Mouse (Mus musculus) large intestine, adult 2 months (tissue): ENCODE data around the gene Thsd7a. TPM values are rescaled to one million over a fixed set of nuclear protein-coding genes. Genes with fewer than 3 reads are reported as not detected.

Source experiments
- DNase-seq: peaks from one replicate; pipeline ENCODE4 v3.0.0-alpha.2; 2012; ENCODE audit warnings: low read depth, low spot score
- WGBS: fragments of 180-500 bp; shearing (Covaris S2); methylation state at CpG from one replicate; pipeline ENCODE4 v1.1.7; 2018; 5-methylcytosine and 5-hydroxymethylcytosine counted together
- polyA plus RNA-seq: library from polyadenylated mRNA; depleted of rRNA; stranded (reverse); fragments of >200 nt; gene quantifications from 2 replicates; pipeline ENCODE4 v1.2.3, GENCODE M21; 2012

Gene Thsd7a
- polyA plus RNA-seq, 1 experiment = 0.50 TPM

GRCm38 (mm10) chr6:12699089-12699488 lies 50.1 kb downstream of the Thsd7a start:
- 80% methylated on average over 2 of the region's 2 CpGs for WGBS
- DNase-seq = no peak

DNA sequence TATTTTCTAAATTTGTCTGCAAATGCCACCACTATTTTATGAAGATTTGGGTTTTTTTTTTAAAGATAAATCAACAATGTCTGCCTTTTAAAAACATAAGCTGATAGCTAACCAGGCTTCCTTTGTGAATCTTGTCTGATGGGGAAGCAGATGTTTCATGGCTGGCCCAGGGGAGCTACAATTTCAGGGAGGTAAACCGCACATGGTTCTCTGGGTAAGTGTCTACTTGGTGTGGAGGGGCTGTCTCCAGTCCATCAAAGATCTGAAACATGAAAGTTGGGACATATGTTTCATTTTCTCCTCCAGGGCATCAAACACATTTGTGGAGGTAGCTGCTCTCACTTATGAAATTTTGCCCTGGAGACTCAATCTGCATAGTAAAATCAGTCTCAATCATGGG lies 55.5 kb downstream of the Thsd7a start:
- WGBS = 92% methylated on average over 1 of the region's 1 CpGs
- DNase-seq = no peak

DNA sequence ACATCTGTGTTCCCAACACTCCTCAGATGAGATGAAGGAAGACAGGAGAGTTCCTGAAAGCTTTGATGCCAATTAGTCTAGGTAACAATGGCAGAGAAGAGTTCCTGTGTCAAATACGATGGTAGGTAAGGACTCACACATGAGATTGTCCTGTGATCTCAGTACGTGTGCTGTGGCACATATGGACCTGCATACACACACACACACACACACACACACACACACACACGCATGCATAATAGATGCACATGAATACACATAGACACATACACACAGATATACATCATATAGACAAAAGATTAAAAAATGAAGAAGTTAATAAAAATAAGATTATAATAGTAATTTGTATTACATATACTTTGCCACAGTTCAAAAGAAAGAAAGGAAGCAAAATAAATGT lies 56.0 kb downstream of the Thsd7a start:
- WGBS = 91% methylated on average over 3 of the region's 3 CpGs

DNA sequence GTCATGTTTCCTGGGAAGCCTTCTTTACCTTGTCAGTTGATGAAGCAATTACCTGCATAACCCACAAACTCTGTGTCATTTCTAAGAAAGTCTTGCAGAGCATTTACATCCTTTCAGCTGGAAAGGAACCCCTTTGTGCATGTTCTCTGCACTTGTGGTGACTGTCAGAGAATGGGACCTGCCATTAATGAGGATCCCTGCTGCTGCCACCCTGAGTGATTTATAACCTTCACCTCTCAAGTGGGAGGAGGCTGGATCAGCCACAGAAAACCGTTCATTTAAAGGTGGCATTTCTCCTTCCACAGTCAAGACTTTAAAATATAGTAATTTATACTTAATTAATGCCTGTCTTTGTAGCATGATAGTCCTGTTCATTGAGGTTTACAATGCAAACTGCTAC lies 99.6 kb downstream of the Thsd7a start:
- WGBS = 2% methylated on average over 1 of the region's 1 CpGs
- DNase-seq = no peak

More for the DNA sequence above, 56.0 kb downstream of the Thsd7a start:
- no peak for DNase-seq

- DNase-seq = no peak
- 84% methylated on average over 11 of the region's 11 CpGs for WGBS
These were observed 120.5 kb downstream of the Thsd7a start for GRCm38 (mm10) chr6:12628637-12629246.

DNA sequence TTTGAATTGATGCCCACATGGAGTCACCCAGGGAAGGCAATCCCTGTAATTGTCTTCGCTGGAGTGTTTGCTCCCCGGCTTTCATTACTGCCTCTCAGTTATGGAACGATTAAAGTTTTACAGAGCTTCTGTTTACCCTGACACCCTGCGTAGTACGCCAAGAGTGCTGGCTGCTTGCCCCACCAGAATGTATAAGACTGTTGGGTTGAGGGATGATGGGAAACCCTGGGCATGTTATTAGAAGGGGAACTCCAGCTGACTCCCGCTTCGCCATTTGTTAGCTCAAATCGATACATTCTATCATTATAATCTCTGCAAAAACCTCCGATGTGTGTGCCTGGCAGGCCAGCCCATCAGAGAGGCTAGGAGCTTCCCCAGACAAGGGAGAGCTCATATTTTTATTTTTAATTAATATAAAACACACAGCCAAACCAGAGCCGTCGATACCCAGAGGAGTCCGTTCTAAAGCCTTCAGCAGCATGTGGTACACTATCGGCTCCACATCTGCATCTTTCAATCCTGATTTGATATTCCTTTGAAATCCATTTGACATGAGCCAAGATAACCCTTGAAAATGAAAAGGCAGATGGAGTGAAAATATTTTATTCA lies 142.5 kb downstream of the Thsd7a start:
- no peak for DNase-seq
- 59% methylated on average over 13 of the region's 13 CpGs for WGBS

DNA sequence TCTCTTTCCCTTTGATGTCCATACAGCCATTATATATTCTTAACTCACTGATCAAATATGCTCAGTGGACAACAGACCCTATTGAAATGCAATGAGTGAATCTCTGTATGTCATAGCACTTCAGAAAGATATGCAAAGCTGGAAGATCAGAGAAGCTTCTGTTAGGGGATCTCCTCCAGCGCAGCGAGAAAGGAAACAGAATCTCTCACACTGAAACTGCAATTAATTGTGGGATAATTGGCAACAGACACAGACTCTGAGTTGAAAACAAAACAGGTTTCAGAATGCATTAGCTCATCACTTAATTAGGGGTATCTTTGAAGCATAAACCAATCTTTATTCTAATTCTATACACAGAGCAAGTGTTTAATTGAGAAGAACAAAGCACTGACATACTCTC lies 146.3 kb downstream of the Thsd7a start:
- DNase-seq = no peak
- 81% methylated on average over 2 of the region's 2 CpGs for WGBS

DNA sequence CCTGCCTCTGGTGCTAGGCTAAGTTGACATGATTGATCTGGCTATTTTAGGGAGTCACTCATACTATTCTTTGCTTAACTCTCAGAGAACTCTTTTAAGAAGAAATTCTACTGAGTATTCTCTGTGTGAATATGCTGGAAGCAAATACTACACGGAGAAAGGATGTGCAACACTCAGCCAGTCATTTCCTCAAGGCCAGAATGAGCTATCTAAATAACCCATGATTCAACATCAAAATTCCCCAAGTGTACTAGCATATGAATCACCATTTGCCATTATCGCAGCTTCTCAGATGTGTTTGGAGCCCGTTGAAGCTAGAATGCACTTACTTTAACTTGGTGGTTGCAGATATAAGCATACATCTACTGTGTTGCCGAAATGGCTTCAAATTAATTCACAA lies 147.0 kb downstream of the Thsd7a start:
- DNase-seq = no peak
- WGBS = 76% methylated on average over 4 of the region's 4 CpGs

- no peak for DNase-seq
- 67% methylated on average over 4 of the region's 4 CpGs for WGBS
These were observed 164.8 kb downstream of the Thsd7a start for GRCm38 (mm10) chr6:12584456-12584855.

GRCm38 (mm10) chr6:12581143-12581542 lies 168.1 kb downstream of the Thsd7a start:
- no peak for DNase-seq
- 43% methylated on average over 3 of the region's 3 CpGs for WGBS

- 70% methylated on average over 6 of the region's 6 CpGs for WGBS
- DNase-seq = no peak
These were observed 173.5 kb downstream of the Thsd7a start for GRCm38 (mm10) chr6:12575619-12576216.

- 77% methylated on average over 5 of the region's 5 CpGs for WGBS
- DNase-seq = no peak
These were observed 177.0 kb downstream of the Thsd7a start for GRCm38 (mm10) chr6:12572202-12572601.

DNA sequence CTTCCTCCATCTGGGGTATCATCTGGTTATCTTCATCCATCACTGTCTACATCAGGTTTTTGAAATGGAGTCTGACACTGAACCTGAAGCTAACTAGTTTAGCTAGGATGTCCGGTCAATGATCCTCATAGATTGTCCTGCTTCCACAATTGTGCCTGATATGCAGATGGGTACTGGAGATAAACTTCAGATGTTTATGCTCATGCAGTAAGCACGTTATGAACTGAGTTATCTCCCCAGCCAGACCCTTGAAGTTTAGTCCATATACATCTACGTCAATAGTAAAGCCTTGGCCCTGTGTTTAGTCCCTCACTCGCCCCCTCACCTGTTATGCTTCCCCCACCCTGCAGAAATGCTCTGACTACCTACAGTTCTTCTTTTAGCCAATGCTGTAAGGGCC lies 184.1 kb downstream of the Thsd7a start:
- WGBS = 72% methylated on average over 4 of the region's 4 CpGs
- no peak for DNase-seq

DNA sequence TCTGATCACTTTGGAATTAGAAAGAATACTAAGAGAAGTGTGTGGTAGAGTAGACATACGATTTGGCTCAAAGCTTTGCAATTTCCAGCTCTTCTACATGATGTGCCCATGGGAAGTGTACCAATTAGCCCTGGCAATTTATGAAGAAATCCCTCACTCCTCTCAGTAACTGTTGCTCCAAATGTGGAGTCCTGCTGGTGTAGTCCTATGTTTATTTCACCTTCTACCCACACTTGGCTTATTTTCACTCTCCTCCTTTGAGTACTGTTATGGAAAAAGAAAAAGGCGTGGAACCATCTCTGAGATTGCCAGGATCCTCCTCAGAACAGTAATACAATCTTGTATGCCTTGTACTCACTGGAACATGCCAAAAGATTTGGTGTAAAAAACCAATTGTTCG lies 186.9 kb downstream of the Thsd7a start:
- 80% methylated on average over 3 of the region's 3 CpGs for WGBS

GRCm38 (mm10) chr6:12560500-12560899 lies 188.7 kb downstream of the Thsd7a start:
- WGBS = 96% methylated on average over 2 of the region's 2 CpGs
- DNase-seq = no peak

More for the DNA sequence above, 186.9 kb downstream of the Thsd7a start:
- DNase-seq = no peak

DNA sequence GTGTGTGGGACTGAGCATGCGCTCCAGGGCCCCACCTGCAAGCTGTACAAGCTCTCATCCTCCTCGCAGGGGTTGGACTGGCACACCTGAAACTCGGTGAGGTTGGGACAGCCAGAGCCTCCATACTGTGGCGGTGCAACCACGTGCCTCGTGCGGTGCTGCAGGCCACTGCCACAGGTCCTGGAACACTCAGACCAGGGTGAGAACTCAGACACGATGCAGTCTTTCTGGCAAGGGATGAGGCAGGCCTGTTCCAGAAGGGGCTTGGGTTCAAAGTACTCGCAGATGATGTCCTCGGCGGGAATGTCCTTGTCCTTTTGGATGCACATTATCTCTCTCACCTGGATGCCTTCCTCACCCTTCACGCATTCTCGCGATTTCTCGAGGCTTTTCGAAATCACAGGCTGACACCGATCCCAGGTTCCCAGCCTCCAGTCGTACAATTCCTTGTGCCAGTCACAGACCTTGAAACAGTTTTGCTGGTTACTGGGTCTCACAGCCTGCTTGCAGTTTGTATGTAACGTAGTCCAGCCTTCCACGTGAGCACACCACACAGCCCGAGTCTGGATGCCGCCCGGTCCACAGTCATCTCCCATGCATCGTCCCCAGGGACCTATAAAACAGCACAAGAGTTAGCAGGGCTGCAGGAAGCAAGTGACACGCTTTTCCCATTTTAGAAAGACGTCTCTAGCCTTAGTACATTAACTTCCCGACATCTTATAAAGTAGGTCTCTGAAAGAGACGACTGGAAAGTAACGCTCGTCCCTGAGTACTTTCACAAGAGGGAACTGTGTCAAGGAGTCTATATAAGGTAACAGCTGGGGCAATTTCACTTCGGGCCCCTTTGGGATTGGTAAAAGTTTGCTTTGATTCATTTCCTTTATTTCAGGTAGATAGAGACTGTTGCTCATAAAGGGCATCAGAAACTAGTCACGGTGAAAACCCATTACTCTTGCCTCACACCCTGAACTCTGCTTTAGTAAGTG lies 193.8 kb downstream of the Thsd7a start:
- WGBS = 78% methylated on average over 32 of the region's 32 CpGs

DNA sequence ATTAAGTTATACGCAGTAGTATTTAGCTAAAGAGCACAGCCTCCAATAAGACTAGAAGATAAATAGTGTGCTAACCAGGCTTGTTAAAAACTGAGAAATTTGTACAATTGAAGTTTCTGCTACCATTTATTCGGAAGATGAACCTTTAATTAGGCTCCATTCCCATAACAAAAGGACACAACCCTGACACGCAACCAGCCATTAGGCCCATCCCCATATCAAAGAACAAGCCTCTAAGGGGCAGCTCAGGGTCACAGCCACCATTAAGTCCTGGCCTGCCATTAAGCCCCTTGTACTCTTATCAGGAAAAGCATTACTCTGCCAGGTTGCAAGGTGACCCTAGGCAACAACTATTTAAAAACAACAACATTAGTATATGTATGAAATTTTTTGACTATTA lies 198.0 kb downstream of the Thsd7a start:
- no peak for DNase-seq
- 81% methylated on average over 3 of the region's 3 CpGs for WGBS

More for the DNA sequence above, 193.8 kb downstream of the Thsd7a start:
- no peak for DNase-seq

DNA sequence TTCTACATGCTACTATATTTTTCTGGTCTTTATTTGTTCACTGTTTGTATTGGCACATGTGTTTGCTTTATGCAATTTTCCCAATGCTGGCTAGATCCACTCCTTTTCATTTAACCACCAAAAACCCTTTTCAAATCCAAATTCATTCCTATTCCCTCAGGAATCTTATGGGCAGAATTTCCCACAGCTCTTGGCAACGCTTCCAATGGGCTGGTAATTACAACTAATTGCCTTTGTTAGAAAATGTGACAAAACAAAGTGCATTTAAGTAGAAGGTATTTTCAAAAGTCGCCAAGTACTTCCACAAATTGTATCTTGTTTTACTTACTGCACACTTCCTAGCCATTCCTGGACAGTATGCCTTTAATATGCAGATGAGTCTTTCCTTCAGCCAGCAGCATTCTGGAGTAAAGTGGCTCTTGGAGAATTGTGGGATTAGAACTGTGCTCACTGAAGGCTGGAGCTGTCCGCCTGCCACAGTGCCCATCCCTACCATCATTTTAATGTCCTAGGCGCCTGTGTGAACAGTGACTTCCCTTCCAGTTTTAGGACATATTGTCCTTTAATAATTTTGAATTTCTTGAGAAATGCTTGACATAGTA lies 199.1 kb downstream of the Thsd7a start:
- 69% methylated on average over 4 of the region's 4 CpGs for WGBS
- DNase-seq = no peak

GRCm38 (mm10) chr6:12544096-12544495 lies 205.1 kb downstream of the Thsd7a start:
- 17% methylated on average over 5 of the region's 5 CpGs for WGBS

GRCm38 (mm10) chr6:12542496-12542895 lies 206.7 kb downstream of the Thsd7a start:
- 67% methylated on average over 3 of the region's 3 CpGs for WGBS

More at GRCm38 (mm10) chr6:12544096-12544495, 205.1 kb downstream of the Thsd7a start:
- no peak for DNase-seq

More at GRCm38 (mm10) chr6:12542496-12542895, 206.7 kb downstream of the Thsd7a start:
- DNase-seq = no peak
